Mouse (Mus musculus): ENCODE results near the gene Fam210b. TPM values are rescaled to one million over a fixed set of nuclear protein-coding genes. Genes with fewer than 3 reads are reported as not detected.

Gene Fam210b
- polyA plus RNA-seq, 1 experiment, result 7.9 TPM

DNA sequence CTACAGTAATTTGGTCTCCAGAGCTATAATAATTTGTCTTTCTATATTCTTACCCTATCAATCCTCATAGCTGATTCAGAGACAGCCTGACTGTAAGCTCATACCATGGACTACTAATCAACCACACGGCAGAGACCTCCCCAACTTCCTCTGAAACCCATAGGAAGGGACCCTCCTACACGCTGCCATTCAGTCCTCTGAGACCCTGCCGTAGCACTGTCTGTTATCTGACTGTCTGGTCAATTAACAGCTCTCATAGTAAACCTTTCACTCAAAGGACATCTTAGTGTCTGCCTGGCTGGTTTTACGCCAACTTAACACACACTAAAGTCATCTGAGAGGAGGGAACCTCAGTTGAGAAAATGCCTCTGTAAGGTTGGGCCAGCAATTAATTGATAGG lies 38.8 kb upstream of the Fam210b start:
- H3K27ac ChIP-seq (ENCODE audit: control insufficient read depth, insufficient read depth, low read depth, low read length), result no peak overlapping the region
- H3K36me3 ChIP-seq (ENCODE audit: control insufficient read depth, insufficient read depth, low read length), result no peaks in the 10 kb centered on the region
- no peaks in the 10 kb centered on the region for H3K27me3 ChIP-seq (ENCODE audit: control insufficient read depth, insufficient read depth, low read length)
- H3K4me1 ChIP-seq (ENCODE audit: control insufficient read depth, insufficient read depth, low read length), result no peaks in the 10 kb centered on the region
- TF ChIP-seq CTCF (IDR thresholded peaks at IDR 0.05; ENCODE audit: control insufficient read depth, insufficient read depth, insufficient replicate concordance, low read depth, low read length), result no peak
- TF ChIP-seq POLR2A (IDR thresholded peaks at IDR 0.05; ENCODE audit: control insufficient read depth, low read depth, low read length), result no peak
- H3K4me3 ChIP-seq (ENCODE audit: control insufficient read depth, low read depth, low read length), result no peak overlapping the region

DNA sequence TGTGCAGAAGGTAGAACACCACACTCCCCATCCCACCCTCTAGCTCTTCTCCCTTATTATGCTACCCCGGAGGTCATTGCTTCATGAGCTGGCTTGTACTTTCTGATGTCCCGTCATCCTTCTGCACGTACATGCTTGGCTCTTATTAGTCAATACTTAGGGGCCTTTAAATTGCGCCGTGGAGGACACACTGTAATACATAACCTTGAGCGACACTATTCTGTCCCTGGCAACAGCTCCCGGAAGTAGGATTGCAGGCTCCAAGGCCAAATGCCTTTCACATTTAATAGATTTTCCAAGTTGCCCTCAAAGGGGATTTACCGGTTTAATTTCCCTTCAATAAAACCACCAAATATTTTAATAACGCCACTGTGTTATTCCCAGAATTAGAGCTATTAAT lies 33.6 kb upstream of the Fam210b start:
- H3K4me1 ChIP-seq (ENCODE audit: control insufficient read depth, insufficient read depth, low read length), result no peaks in the 10 kb centered on the region
- no peaks in the 10 kb centered on the region for H3K36me3 ChIP-seq (ENCODE audit: control insufficient read depth, insufficient read depth, low read length)
- H3K4me3 ChIP-seq (ENCODE audit: control insufficient read depth, low read depth, low read length), result no peak overlapping the region
- no peak overlapping the region for H3K27ac ChIP-seq (ENCODE audit: control insufficient read depth, insufficient read depth, low read depth, low read length)
- TF ChIP-seq POLR2A (IDR thresholded peaks at IDR 0.05; ENCODE audit: control insufficient read depth, low read depth, low read length), result no peak
- TF ChIP-seq CTCF (IDR thresholded peaks at IDR 0.05; ENCODE audit: control insufficient read depth, insufficient read depth, insufficient replicate concordance, low read depth, low read length), result no peak
- no peaks in the 10 kb centered on the region for H3K27me3 ChIP-seq (ENCODE audit: control insufficient read depth, insufficient read depth, low read length)

DNA sequence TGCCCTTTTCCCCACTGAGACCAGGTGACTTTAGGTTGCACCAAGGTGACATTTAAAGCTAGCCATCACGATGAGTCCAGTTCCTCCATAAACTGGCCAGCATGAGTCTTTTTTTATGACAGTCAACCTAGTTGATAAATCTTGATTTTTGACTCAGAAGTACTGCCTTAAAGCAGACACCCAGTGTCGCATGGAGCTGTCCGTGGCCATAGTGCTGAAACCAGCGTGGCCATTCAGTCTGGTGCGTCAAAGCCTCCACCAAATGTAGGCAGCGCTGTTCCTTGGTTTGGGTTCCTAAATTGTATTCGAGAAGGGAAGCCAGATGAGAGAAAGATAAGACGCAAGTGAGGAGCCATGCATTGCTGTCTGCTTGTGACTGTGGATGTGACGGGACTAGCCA lies 24.5 kb upstream of the Fam210b start:
- Histone ChIP-seq H3K27me3 (ENCODE audit: control insufficient read depth, insufficient read depth, low read length) (no peaks in the 10 kb centered on the region), H3K4me1 (ENCODE audit: control insufficient read depth, insufficient read depth, low read length) (no peaks in the 10 kb centered on the region), H3K27ac (ENCODE audit: control insufficient read depth, insufficient read depth, low read depth, low read length) (no peak overlapping the region), H3K36me3 (ENCODE audit: control insufficient read depth, insufficient read depth, low read length) (no peaks in the 10 kb centered on the region), H3K4me3 (ENCODE audit: control insufficient read depth, low read depth, low read length) (no peak overlapping the region)
- TF ChIP-seq POLR2A (IDR thresholded peaks at IDR 0.05; ENCODE audit: control insufficient read depth, low read depth, low read length) (no peak), CTCF (IDR thresholded peaks at IDR 0.05; ENCODE audit: control insufficient read depth, insufficient read depth, insufficient replicate concordance, low read depth, low read length) (no peak)

DNA sequence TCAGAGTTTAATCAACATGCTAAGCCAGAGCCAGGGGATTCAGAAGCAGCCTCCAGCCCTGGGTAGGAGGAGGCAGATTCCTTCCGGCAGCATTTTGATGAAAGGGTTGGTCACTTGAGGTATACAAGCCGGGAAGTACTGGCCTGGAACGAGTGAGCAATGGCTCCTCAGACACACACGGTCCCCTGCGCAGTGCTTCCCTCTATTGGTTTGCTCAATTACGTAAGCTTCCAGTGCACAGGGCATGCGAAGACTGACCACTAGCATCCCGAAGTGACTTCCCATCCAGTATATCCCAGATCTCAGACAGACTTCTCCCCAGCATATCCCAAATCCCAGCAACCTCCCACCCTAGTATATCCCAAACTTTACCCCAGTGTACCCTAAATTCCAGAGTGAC lies 17.1 kb upstream of the Fam210b start:
- Histone ChIP-seq H3K36me3 (ENCODE audit: control insufficient read depth, insufficient read depth, low read length) (no peaks in the 10 kb centered on the region), H3K4me3 (ENCODE audit: control insufficient read depth, low read depth, low read length) (no peak overlapping the region), H3K27ac (ENCODE audit: control insufficient read depth, insufficient read depth, low read depth, low read length) (no peak overlapping the region), H3K27me3 (ENCODE audit: control insufficient read depth, insufficient read depth, low read length) (no peaks in the 10 kb centered on the region), H3K4me1 (ENCODE audit: control insufficient read depth, insufficient read depth, low read length) (no peaks in the 10 kb centered on the region)
- TF ChIP-seq CTCF (IDR thresholded peaks at IDR 0.05; ENCODE audit: control insufficient read depth, insufficient read depth, insufficient replicate concordance, low read depth, low read length) (no peak), POLR2A (IDR thresholded peaks at IDR 0.05; ENCODE audit: control insufficient read depth, low read depth, low read length) (no peak)

DNA sequence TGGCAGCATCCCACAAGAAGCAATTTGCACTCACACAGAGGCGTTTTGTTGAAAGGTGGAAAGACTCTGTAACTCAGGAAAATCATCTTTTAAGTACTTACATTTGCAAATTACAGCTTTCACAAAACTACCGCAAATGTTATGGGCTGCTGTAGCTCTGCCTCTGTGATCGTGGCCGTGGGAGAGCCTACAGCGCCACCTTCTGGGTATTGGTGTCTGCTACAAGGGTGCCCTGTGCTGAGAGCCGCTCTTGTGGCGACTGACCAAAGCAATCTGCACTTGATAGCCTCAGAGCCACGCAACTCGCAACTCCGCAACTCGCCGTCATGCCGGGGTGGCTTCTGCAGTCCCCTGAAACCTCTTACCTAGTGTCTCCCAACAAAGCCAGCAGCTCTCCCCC lies 16.2 kb upstream of the Fam210b start:
- no peak overlapping the region for H3K27ac ChIP-seq (ENCODE audit: control insufficient read depth, insufficient read depth, low read depth, low read length)
- no peaks in the 10 kb centered on the region for H3K4me1 ChIP-seq (ENCODE audit: control insufficient read depth, insufficient read depth, low read length)
- TF ChIP-seq CTCF (IDR thresholded peaks at IDR 0.05; ENCODE audit: control insufficient read depth, insufficient read depth, insufficient replicate concordance, low read depth, low read length) (peak; percentile 81; the same call in 1 of the 2 replicates), POLR2A (IDR thresholded peaks at IDR 0.05; ENCODE audit: control insufficient read depth, low read depth, low read length) (no peak)
- no peaks in the 10 kb centered on the region for H3K27me3 ChIP-seq (ENCODE audit: control insufficient read depth, insufficient read depth, low read length)
- no peaks in the 10 kb centered on the region for H3K36me3 ChIP-seq (ENCODE audit: control insufficient read depth, insufficient read depth, low read length)
- H3K4me3 ChIP-seq (ENCODE audit: control insufficient read depth, low read depth, low read length), result no peak overlapping the region

DNA sequence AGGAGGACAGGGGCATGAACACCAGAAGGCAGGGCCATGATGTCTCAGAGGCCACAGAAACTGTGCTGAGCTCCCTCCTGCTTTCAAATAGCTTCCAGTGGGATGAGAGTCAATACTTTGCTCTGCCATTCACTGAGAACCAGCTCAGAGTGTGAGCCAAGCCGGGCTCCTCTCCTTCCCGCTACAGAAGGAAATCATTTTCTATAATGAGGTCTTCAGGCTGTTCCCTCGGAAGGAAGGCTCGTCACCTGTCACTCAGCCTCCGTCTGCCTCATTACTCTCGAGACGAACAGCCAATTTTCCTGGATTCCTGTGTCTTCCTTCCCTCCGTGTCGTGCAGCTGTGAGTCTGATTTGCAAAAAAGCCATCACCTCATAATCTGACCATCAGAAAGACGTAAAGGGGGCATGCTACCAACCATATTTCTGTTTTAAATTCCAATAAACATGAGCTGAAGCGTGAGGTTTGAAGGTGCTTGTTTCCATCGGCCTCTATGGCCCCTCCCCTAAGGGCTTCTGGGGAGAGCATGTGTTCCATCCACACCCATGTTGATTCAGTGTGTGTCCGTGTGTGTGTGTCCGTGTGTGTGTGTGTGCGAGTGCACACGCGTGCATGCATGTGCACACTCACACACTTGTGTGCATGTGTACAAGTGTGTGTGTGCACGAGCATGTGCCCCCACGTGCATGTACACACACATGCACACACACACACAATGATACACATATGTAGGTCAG lies 7.0 kb upstream of the Fam210b start:
- no peaks in the 10 kb centered on the region for H3K4me1 ChIP-seq (ENCODE audit: control insufficient read depth, insufficient read depth, low read length)

DNA sequence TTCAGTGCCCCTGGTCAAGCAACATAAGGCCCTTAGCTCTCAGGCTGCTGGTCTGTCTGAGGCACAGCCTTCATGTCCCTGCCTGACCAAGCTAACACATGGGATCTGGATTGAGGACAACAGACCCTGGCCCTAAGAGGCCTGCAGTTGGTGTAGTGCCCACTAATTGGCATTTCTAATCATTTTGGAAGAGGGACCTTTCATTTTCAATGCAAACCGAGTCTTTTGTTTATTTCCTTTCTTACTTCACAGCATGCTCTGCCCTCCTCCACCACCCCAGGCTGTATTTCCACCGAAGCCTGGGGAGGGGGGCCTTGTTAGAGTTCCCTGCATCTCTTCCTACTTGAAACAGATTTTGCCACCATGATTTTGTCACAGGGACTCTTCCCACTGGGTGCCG lies 4.4 kb upstream of the Fam210b start:
- TF ChIP-seq POLR2A (IDR thresholded peaks at IDR 0.05; ENCODE audit: control insufficient read depth, low read depth, low read length) (no peak), CTCF (IDR thresholded peaks at IDR 0.05; ENCODE audit: control insufficient read depth, insufficient read depth, insufficient replicate concordance, low read depth, low read length) (no peak)
- Histone ChIP-seq H3K4me3 (ENCODE audit: control insufficient read depth, low read depth, low read length) (no peak overlapping the region), H3K4me1 (ENCODE audit: control insufficient read depth, insufficient read depth, low read length) (peaks cover 11% of the 10 kb centered on the region), H3K36me3 (ENCODE audit: control insufficient read depth, insufficient read depth, low read length) (no peaks in the 10 kb centered on the region), H3K27me3 (ENCODE audit: control insufficient read depth, insufficient read depth, low read length) (no peaks in the 10 kb centered on the region), H3K27ac (ENCODE audit: control insufficient read depth, insufficient read depth, low read depth, low read length) (no peak overlapping the region)

More for the DNA sequence above, 7.0 kb upstream of the Fam210b start:
- Histone ChIP-seq H3K4me3 (ENCODE audit: control insufficient read depth, low read depth, low read length) (no peak overlapping the region), H3K27me3 (ENCODE audit: control insufficient read depth, insufficient read depth, low read length) (no peaks in the 10 kb centered on the region), H3K27ac (ENCODE audit: control insufficient read depth, insufficient read depth, low read depth, low read length) (no peak overlapping the region), H3K36me3 (ENCODE audit: control insufficient read depth, insufficient read depth, low read length) (no peaks in the 10 kb centered on the region)
- no peak for TF ChIP-seq POLR2A (IDR thresholded peaks at IDR 0.05; ENCODE audit: control insufficient read depth, low read depth, low read length)
- TF ChIP-seq CTCF (IDR thresholded peaks at IDR 0.05; ENCODE audit: control insufficient read depth, insufficient read depth, insufficient replicate concordance, low read depth, low read length), result no peak

Data from testis, adult 2 months (tissue).